Mouse (Mus musculus) c-Kit-positive CD71-positive TER-119-negative erythroid progenitor cells, embryonic 14.5 days (primary cell): ENCODE measurements around the gene 1700057G04Rik.
"Not testable (repeated sequence)": the region's sequence is repeated elsewhere in the genome, so short reads cannot be mapped to it uniquely, and the experiment has no call there.

Experiments used
- DNase-seq: peaks from one replicate; pipeline ENCODE4 v3.0.0-alpha.2; 2013; ENCODE audit warnings: low read depth

1700057G04Rik gene

GRCm38 (mm10) chr9:92305075-92305474, 4.1 kb upstream of the 1700057G04Rik start:
- DNase-seq, result no peak

GRCm38 (mm10) chr9:92305620-92306220, 3.5 kb upstream of the 1700057G04Rik start:
- DNase-seq, result no peak

GRCm38 (mm10) chr9:92316791-92317190, 7.6 kb downstream of the 1700057G04Rik start:
- no peak for DNase-seq

GRCm38 (mm10) chr9:92325936-92326335, 16.8 kb downstream of the 1700057G04Rik start:
- not testable (repeated sequence) for DNase-seq

GRCm38 (mm10) chr9:92326813-92327212, 17.6 kb downstream of the 1700057G04Rik start:
- no peak for DNase-seq

- DNase-seq, result no peak
Measured at GRCm38 (mm10) chr9:92331383-92331782, 22.2 kb downstream of the 1700057G04Rik start.

GRCm38 (mm10) chr9:92334845-92335244, 25.7 kb downstream of the 1700057G04Rik start:
- DNase-seq, result no peak

- no peak for DNase-seq
Measured at GRCm38 (mm10) chr9:92335277-92335818, 26.2 kb downstream of the 1700057G04Rik start.

- DNase-seq, result no peak
Measured at GRCm38 (mm10) chr9:92337063-92337462, 27.9 kb downstream of the 1700057G04Rik start.

GRCm38 (mm10) chr9:92337661-92338060, 28.5 kb downstream of the 1700057G04Rik start:
- no peak for DNase-seq

GRCm38 (mm10) chr9:92338954-92339353, 29.8 kb downstream of the 1700057G04Rik start:
- DNase-seq, result no peak

- no peak for DNase-seq
Measured at GRCm38 (mm10) chr9:92351924-92352323, 42.7 kb downstream of the 1700057G04Rik start.

- DNase-seq, result no peak
Measured at GRCm38 (mm10) chr9:92353306-92353705, 44.1 kb downstream of the 1700057G04Rik start.

- no peak for DNase-seq
Measured at GRCm38 (mm10) chr9:92360691-92361310, 51.6 kb downstream of the 1700057G04Rik start.

- no peak for DNase-seq
Measured at GRCm38 (mm10) chr9:92363478-92363877, 54.3 kb downstream of the 1700057G04Rik start.

GRCm38 (mm10) chr9:92368920-92369319, 59.7 kb downstream of the 1700057G04Rik start:
- DNase-seq, result no peak

GRCm38 (mm10) chr9:92373896-92374295, 64.7 kb downstream of the 1700057G04Rik start:
- no peak for DNase-seq

GRCm38 (mm10) chr9:92374705-92375199, 65.6 kb downstream of the 1700057G04Rik start:
- DNase-seq, result no peak

- no peak for DNase-seq
Measured at GRCm38 (mm10) chr9:92375378-92375777, 66.2 kb downstream of the 1700057G04Rik start.

- no peak for DNase-seq
Measured at GRCm38 (mm10) chr9:92377967-92378366, 68.8 kb downstream of the 1700057G04Rik start.

GRCm38 (mm10) chr9:92379240-92379639, 70.1 kb downstream of the 1700057G04Rik start:
- no peak for DNase-seq

GRCm38 (mm10) chr9:92383415-92383814, 74.2 kb downstream of the 1700057G04Rik start:
- DNase-seq, result no peak

GRCm38 (mm10) chr9:92384401-92384800, 75.2 kb downstream of the 1700057G04Rik start:
- no peak for DNase-seq
